Mouse (Mus musculus) hindbrain, embryonic 15.5 days (tissue): ENCODE data around the gene Vps13d. TPM values are rescaled to one million over a fixed set of nuclear protein-coding genes. Genes with fewer than 3 reads are reported as not detected.

ENCODE experiments used
- ATAC-seq: fragments of 200-750 bp; cut with Nextera tagmentation; 2 replicates; pipeline ENCODE4 v1.8.0; 2017; ENCODE audit warnings: low read depth, moderate number of reproducible peaks, moderate TSS enrichment; ENCODE audit not compliant: low FRiP score
- H3K27ac ChIP-seq: fragments of 300-500 bp; sonication (generic); replicated peaks from 2 replicates; pipeline ENCODE4 v1.5.1; 2015; ENCODE audit warnings: mild to moderate bottlenecking, inconsistent platforms
- H3K27me3 ChIP-seq: fragments of 300-500 bp; sonication (generic); 2 replicates; pipeline ENCODE4 v1.6.1; 2015; ENCODE audit warnings: control low read depth, inconsistent platforms
- H3K36me3 ChIP-seq: fragments of 300-500 bp; sonication (generic); 2 replicates; pipeline ENCODE4 v1.6.1; 2015; ENCODE audit warnings: control low read depth, inconsistent platforms
- H3K4me1 ChIP-seq: fragments of 300-500 bp; sonication (generic); replicated peaks from 2 replicates; pipeline ENCODE4 v1.6.1; 2015; ENCODE audit warnings: control low read depth, inconsistent platforms
- H3K4me2 ChIP-seq: fragments of 300-500 bp; sonication (generic); 2 replicates; pipeline ENCODE4 v1.6.1; 2015; ENCODE audit warnings: moderate library complexity, mild to moderate bottlenecking, inconsistent platforms
- H3K4me3 ChIP-seq: fragments of 300-500 bp; sonication (generic); 2 replicates; pipeline ENCODE4 v1.5.1; 2015; ENCODE audit warnings: mild to moderate bottlenecking, inconsistent platforms
- H3K9ac ChIP-seq: fragments of 300-500 bp; sonication (generic); 2 replicates; pipeline ENCODE4 v1.6.1; 2015; ENCODE audit warnings: inconsistent platforms
- H3K9me3 ChIP-seq: fragments of 300-500 bp; sonication (generic); 2 replicates; pipeline ENCODE4 v1.6.1; 2016; ENCODE audit warnings: control low read depth, inconsistent platforms
- WGBS: fragments of 180-500 bp; shearing (Covaris S2); methylation state at CpG from one replicate; pipeline ENCODE4 v1.1.7; 2015; 5-methylcytosine and 5-hydroxymethylcytosine counted together
- polyA plus RNA-seq: library from polyadenylated mRNA; unstranded; fragments of >200 nt; fragmentation: Nextera tagmentation; extraction: Ambion mirVana; gene quantifications from 2 replicates; pipeline ENCODE4 v1.2.1, GENCODE M21; 2015

The Vps13d gene
- polyA plus RNA-seq, 1 experiment from 2014 or later: 10.2 TPM

DNA sequence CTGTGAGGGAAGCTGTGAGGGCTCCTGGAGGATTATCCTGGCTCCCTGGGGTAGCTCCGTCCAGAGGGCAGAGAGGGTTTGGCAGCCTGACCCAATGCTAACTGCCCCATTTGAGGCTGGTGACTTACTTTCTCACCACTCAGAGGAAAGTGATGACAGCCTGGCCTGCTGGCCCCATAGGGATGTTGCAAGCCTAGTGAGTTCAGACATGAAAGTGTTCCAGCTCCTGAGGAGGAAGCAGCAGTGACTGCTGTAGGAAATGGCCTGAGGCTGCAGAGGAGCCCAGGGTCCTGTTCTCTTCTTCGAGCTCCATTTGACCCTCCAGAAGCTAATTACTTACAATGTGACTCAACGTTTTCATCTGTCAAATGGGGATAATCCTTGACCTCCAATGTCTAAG lies 157.8 kb downstream of the Vps13d start:
- Histone ChIP-seq H3K9me3 (no peaks in the 10 kb centered on the region), H3K27me3 (no peaks in the 10 kb centered on the region), H3K27ac (no peak overlapping the region), H3K4me2 (no peak overlapping the region), H3K9ac (no peak overlapping the region), H3K4me1 (peaks cover 7% of the 10 kb centered on the region; the same call in 1 of the 2 replicates), H3K36me3 (peaks cover 26% of the 10 kb centered on the region), H3K4me3 (no peak overlapping the region)
- WGBS: 78% methylated on average over 3 of the region's 3 CpGs
- ATAC-seq: no peak

DNA sequence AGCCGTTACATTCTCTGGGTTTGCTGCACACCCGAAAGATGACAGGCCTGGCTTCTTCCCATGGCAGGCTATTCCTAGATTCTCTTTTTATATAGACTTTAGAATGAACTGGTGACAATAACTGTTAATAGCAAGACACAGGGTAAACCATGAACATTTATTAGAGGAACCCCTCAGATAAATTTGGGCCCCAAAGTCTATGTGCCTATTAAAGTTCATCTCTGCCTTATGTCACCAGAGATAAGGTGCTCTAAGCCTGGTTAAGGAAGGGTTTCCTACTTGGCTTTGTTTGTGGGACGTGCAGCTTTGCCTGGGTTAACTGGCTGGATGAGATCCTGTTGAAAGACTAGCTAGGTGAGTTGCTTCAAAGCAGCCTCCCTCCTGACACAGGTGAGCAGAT lies 159.4 kb downstream of the Vps13d start:
- Histone ChIP-seq H3K27ac (no peak overlapping the region), H3K9me3 (no peaks in the 10 kb centered on the region), H3K27me3 (no peaks in the 10 kb centered on the region), H3K4me3 (no peak overlapping the region), H3K4me1 (peaks cover 7% of the 10 kb centered on the region; the same call in 1 of the 2 replicates), H3K36me3 (peaks cover 22% of the 10 kb centered on the region), H3K4me2 (no peak overlapping the region), H3K9ac (no peak overlapping the region)
- 62% methylated on average over 3 of the region's 3 CpGs for WGBS
- no peak for ATAC-seq

DNA sequence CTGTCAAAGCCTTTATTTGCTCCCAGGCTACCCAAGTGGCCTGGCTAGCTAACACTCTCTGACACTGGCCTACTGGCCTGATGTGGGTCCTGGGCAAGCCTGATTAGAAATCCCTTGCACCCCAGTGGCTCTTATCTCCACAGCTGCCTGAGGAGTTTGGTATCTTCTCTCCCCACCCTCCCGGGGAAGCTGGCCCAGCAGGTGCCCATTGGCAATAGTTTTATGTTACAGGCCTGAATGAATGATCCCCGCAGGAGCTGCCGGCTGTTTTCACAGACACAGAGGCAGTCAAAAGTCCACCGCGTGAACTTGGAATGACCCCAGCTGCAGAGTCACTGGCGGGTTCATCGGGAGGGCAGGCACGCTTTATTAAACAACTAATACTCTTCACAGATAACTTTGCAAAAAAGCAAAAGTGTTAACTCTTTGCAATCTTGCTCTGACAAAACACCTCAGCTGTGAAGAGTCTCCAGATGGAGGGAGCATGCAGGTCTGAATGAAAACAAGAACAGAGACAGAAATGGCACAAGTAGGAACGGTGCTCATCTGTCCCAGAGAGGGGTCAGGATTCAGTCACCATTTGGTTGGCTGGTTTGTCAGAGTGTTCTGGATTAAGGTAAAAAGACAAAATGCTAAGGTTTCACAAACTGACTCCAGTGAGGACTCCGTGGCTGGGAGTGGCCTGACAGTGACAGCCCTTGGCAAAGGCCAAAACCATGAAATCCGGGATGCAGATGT lies 160.1 kb downstream of the Vps13d start:
- H3K4me2 ChIP-seq: no peak overlapping the region
- H3K9ac ChIP-seq: no peak overlapping the region
- ATAC-seq: no peak
- no peak overlapping the region for H3K27ac ChIP-seq
- H3K36me3 ChIP-seq: peaks cover 14% of the 10 kb centered on the region
- H3K27me3 ChIP-seq: no peaks in the 10 kb centered on the region
- no peaks in the 10 kb centered on the region for H3K9me3 ChIP-seq
- WGBS: 13% methylated on average over 11 of the region's 11 CpGs
- no peak overlapping the region for H3K4me3 ChIP-seq
- H3K4me1 ChIP-seq: peaks cover 7% of the 10 kb centered on the region; the same call in 1 of the 2 replicates

DNA sequence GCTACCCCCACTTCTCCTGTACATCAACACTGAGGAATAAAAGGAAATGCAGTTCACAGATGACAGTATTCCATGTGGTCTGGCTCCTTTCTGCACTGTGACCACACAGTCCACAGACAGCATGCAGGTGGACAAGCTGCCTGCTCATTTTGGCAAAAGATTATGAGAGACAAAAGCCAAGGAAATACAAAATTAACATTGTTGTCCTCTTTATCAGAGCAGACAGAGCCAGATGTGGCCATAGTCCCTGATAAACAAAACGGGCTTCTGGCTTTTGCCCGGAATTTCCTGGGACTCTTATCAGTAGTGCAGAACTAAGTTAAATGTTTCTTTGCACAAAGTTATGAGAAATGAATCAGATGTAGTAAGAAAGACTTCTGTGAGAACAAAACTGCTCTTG lies 161.4 kb downstream of the Vps13d start:
- Histone ChIP-seq H3K27me3 (no peaks in the 10 kb centered on the region), H3K4me3 (no peak overlapping the region), H3K4me1 (peaks cover 7% of the 10 kb centered on the region; the same call in 1 of the 2 replicates), H3K9ac (no peak overlapping the region), H3K4me2 (no peak overlapping the region), H3K36me3 (0 out of 2 replicates have a peak, but pooled peaks cover 8% of the 10 kb centered on the region), H3K9me3 (no peaks in the 10 kb centered on the region), H3K27ac (no peak overlapping the region)
- WGBS: 78% methylated on average over 2 of the region's 2 CpGs
- no peak for ATAC-seq

DNA sequence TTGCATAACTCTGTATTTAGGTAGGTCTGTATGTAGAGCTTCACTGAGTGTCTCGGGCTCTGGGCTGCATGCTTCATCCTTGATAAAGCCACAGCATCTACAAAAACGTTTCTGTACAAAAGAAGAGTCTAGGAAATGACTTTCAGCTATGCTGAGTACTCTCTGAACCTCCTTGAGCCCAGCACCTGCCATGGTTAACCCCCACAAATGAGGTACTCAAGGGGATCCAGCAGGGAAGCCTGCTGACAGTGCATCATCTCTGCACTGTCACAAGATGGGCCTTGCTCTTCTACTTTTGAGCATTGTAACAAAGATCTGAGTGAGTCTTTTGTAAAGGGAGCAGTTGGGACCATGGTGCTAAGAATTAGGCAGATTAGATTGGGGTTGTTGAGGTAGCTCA lies 162.2 kb downstream of the Vps13d start:
- Histone ChIP-seq H3K27ac (no peak overlapping the region), H3K9me3 (no peaks in the 10 kb centered on the region), H3K4me2 (no peak overlapping the region), H3K27me3 (no peaks in the 10 kb centered on the region), H3K4me1 (peaks cover 7% of the 10 kb centered on the region; the same call in 1 of the 2 replicates), H3K9ac (no peak overlapping the region), H3K36me3 (0 out of 2 replicates have a peak, but pooled peaks cover 5% of the 10 kb centered on the region), H3K4me3 (no peak overlapping the region)
- no peak for ATAC-seq
- 70% methylated on average over 2 of the region's 2 CpGs for WGBS

DNA sequence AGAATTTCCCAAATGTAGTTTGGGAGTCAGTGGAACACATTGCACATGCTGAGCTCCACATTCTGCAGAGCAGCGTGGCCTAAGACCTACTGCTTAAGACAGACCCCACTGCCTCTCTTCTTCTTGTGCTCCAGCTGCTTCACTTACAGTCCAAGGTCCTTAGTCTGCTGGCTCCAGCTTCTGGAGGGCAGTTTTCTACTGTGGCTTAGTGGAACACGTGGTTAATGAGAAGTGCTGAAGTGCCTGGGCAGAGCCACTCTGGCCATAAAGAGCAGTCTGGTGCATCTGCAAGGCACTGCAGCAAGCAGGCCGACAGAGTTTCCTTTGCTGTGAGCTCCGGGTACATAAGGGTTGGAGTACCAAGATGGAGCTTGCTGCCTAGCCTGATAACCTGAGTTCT lies 163.3 kb downstream of the Vps13d start:
- H3K9me3 ChIP-seq: no peaks in the 10 kb centered on the region
- WGBS: 85% methylated on average over 4 of the region's 4 CpGs
- no peaks in the 10 kb centered on the region for H3K27me3 ChIP-seq
- H3K9ac ChIP-seq: no peak overlapping the region
- peaks cover 7% of the 10 kb centered on the region; the same call in 1 of the 2 replicates for H3K4me1 ChIP-seq
- no peak for ATAC-seq
- no peak overlapping the region for H3K4me2 ChIP-seq
- no peaks in the 10 kb centered on the region for H3K36me3 ChIP-seq
- H3K4me3 ChIP-seq: no peak overlapping the region
- H3K27ac ChIP-seq: no peak overlapping the region

DNA sequence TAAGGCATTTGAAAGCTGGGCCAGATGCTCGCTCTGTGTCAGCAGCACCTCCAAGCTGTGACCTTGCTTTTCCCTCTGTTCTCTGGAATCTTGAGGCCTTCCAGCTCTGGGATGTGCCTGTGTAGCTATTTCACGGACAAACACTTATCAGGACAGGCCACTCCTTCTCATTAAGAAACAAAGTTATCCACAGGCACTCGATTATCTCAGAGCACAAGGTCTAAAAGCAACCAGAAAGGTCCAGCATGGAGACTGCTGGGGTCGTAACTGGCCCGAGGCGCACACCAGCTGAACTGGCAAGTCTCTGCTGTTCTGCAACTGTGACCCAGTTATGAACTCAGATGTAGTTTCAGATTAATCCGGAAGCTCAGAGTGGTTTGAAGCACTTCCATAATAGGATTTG lies 168.4 kb downstream of the Vps13d start:
- no peak overlapping the region for H3K4me2 ChIP-seq
- no peak for ATAC-seq
- H3K36me3 ChIP-seq: no peaks in the 10 kb centered on the region
- H3K27me3 ChIP-seq: no peaks in the 10 kb centered on the region
- H3K9ac ChIP-seq: no peak overlapping the region
- H3K4me3 ChIP-seq: no peak overlapping the region
- 80% methylated on average over 7 of the region's 7 CpGs for WGBS
- H3K27ac ChIP-seq: no peak overlapping the region
- peaks cover 5% of the 10 kb centered on the region; the same call in 1 of the 2 replicates for H3K4me1 ChIP-seq
- no peaks in the 10 kb centered on the region for H3K9me3 ChIP-seq

DNA sequence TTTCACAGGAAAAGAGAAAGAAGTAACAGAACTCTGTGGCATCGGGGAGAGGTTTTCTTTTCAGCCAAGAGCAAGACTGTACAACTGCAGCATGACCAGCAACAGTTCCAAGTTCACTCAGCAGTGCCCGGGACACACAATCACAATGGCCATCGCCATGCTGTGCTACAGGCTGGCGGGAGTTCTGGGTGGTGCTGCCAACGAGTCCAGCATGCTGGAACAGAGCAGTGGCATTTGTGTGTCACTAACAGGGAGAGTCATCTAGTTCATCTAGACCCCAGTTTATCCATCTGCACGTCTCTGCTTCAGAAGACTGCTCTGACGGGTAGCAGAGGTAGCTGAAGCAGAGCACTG lies 169.4 kb downstream of the Vps13d start:
- Histone ChIP-seq H3K27ac (peak overlapping the region; percentile 36; the same call in 1 of the 2 replicates), H3K4me2 (no peak overlapping the region), H3K27me3 (no peaks in the 10 kb centered on the region), H3K4me1 (peaks cover 5% of the 10 kb centered on the region; the same call in 1 of the 2 replicates), H3K36me3 (no peaks in the 10 kb centered on the region), H3K4me3 (no peak overlapping the region), H3K9me3 (no peaks in the 10 kb centered on the region), H3K9ac (no peak overlapping the region)
- 52% methylated on average over 7 of the region's 7 CpGs for WGBS
- ATAC-seq: no peak

DNA sequence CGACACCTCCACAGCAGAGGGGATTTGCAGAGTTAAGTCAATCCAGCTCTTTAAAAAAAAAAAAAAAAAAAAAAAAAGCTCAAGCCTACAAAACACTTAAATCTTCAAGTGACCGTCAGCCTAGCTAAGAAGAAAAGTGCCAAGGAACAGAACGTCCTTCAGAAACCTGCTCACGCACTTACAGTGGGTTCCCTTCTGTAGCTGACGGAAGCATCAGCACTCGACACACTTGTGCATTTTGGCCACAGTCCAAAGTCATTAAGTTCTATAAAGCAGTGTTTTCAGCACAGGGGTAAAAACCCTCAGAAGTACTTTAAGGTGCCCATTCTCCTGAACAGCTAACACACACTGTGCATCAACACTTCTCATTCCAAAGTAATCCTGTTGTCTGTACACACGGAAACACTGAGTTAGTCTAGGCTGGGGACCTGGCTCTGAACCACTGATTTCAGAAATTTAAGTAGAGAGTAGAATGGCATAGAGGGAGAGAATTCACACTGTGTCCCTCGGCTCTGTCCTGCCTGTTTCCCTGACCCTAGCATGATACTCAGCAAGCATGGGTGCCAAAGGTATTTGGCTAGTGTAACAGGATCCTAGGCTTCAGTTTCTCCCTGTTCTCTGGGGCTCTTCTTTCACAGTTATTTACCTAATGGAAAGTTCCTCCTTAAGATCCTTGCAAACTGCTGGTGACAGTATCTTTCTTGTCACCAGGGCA lies 170.0 kb downstream of the Vps13d start:
- 45% methylated on average over 8 of the region's 8 CpGs for WGBS
- no peak overlapping the region for H3K4me2 ChIP-seq

DNA sequence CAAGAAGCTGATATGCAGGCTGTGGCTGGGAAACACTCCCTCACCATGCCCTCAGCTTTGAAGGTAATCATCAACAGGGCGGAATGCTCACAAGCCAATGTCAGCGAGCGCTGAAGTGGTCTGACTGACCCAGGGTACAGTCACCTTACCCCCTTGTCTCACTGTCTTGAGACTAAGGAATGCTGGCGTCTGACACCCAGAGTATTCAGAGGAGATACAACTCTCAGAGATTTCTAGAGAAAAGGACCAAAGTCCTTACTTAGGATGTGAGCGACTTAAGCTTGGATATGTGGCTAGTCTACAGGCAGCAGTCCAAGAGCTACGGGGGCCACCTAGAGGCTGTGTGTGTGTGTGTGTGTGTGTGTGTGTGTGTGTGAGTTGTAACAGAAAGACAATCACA lies 170.9 kb downstream of the Vps13d start:
- WGBS: 83% methylated on average over 6 of the region's 6 CpGs
- no peak for ATAC-seq
- Histone ChIP-seq H3K9me3 (no peaks in the 10 kb centered on the region), H3K27me3 (no peaks in the 10 kb centered on the region), H3K36me3 (peaks cover 9% of the 10 kb centered on the region), H3K4me1 (peaks cover 5% of the 10 kb centered on the region; the same call in 1 of the 2 replicates), H3K4me3 (no peak overlapping the region), H3K27ac (no peak overlapping the region; the same call in 1 of the 2 replicates), H3K9ac (no peak overlapping the region), H3K4me2 (no peak overlapping the region)

More for the DNA sequence above, 170.0 kb downstream of the Vps13d start:
- Histone ChIP-seq H3K36me3 (peaks cover 2% of the 10 kb centered on the region), H3K4me3 (no peak overlapping the region), H3K4me1 (peaks cover 5% of the 10 kb centered on the region; the same call in 1 of the 2 replicates), H3K9ac (no peak overlapping the region), H3K9me3 (no peaks in the 10 kb centered on the region), H3K27me3 (no peaks in the 10 kb centered on the region), H3K27ac (peak overlapping the region; percentile 36; the same call in 1 of the 2 replicates)
- ATAC-seq: no peak

DNA sequence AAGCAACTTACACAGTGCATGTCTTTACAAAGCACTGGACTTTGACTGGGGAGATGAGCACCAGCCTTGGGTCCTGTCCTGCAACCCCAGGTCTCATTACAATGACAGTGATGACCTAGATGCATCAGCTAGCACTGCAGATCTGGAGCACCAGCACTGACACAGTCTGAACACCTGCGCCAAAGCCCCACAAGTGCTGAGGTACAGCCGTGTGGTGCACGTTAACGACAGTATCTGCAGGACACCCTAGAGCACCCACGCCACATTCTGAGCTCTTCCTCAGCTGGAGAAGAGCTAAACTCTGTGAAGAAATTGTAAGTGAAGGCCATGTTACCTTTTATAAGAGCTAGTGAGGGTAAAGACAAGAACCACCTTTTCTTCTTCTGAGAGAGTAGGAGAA lies 172.0 kb downstream of the Vps13d start:
- peaks cover 5% of the 10 kb centered on the region; the same call in 1 of the 2 replicates for H3K4me1 ChIP-seq
- H3K4me3 ChIP-seq: no peak overlapping the region
- H3K9ac ChIP-seq: no peak overlapping the region
- H3K27me3 ChIP-seq: no peaks in the 10 kb centered on the region
- WGBS: 93% methylated on average over 5 of the region's 5 CpGs
- ATAC-seq: no peak
- peaks cover 14% of the 10 kb centered on the region for H3K36me3 ChIP-seq
- no peak overlapping the region for H3K27ac ChIP-seq
- H3K4me2 ChIP-seq: no peak overlapping the region
- no peaks in the 10 kb centered on the region for H3K9me3 ChIP-seq

DNA sequence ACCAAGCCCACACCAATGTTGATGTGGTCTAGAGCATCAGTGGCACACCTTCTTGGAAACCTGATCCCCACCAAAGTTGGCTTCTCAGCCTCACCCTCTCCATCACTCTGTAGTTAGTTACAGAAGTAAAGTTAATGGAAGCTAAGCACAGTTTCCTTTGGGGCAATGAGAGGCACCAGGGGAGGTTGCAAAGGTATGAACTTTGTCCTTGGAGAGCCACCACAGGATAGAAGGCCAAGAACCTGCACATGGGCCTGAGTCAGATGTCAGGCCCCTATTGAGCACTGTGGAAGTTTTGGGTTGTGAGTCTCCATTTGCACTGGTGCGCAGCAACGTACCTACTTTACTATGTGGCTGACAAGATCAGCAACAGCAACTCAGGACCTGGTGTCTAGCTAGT lies 172.6 kb downstream of the Vps13d start:
- H3K4me1 ChIP-seq: peaks cover 5% of the 10 kb centered on the region; the same call in 1 of the 2 replicates
- H3K9me3 ChIP-seq: no peaks in the 10 kb centered on the region
- no peak overlapping the region for H3K4me2 ChIP-seq
- 93% methylated on average over 2 of the region's 2 CpGs for WGBS
- no peak overlapping the region for H3K9ac ChIP-seq
- ATAC-seq: no peak
- H3K27ac ChIP-seq: no peak overlapping the region
- no peak overlapping the region for H3K4me3 ChIP-seq
- peaks cover 14% of the 10 kb centered on the region for H3K36me3 ChIP-seq
- H3K27me3 ChIP-seq: no peaks in the 10 kb centered on the region
